Mouse (Mus musculus) hindbrain, embryonic 16.5 days (tissue): ENCODE results near the gene Rapgef4. TPM values are rescaled to one million over a fixed set of nuclear protein-coding genes. Genes with fewer than 3 reads are reported as not detected.

Source experiments
- ATAC-seq: fragments of 200-750 bp; cut with Nextera tagmentation; 2 replicates; pipeline ENCODE4 v1.8.0; 2017; ENCODE audit warnings: moderate TSS enrichment, moderate library complexity
- H3K27ac ChIP-seq: fragments of 300-500 bp; sonication (generic); 2 replicates; pipeline ENCODE4 v1.5.1; 2014; ENCODE audit warnings: low read depth, mild to moderate bottlenecking, control low read depth, low read length, moderate library complexity
- H3K27me3 ChIP-seq: fragments of 300-500 bp; sonication (generic); replicated peaks from 2 replicates; pipeline ENCODE4 v1.6.1; 2014; ENCODE audit warnings: low read length; ENCODE audit not compliant: control insufficient read depth, insufficient read depth
- H3K36me3 ChIP-seq: fragments of 300-500 bp; sonication (generic); 2 replicates; pipeline ENCODE4 v1.6.1; 2014; ENCODE audit warnings: mild to moderate bottlenecking, low read length, moderate library complexity, mixed read lengths; ENCODE audit not compliant: control insufficient read depth, insufficient read depth
- H3K4me1 ChIP-seq: fragments of 300-500 bp; sonication (generic); 2 replicates; pipeline ENCODE4 v1.6.1; 2014; ENCODE audit warnings: low read depth, low read length; ENCODE audit not compliant: control insufficient read depth, insufficient read depth
- H3K4me2 ChIP-seq: fragments of 300-500 bp; sonication (generic); 2 replicates; pipeline ENCODE4 v1.6.1; 2014; ENCODE audit warnings: mild to moderate bottlenecking, low read length, control low read depth, moderate library complexity
- H3K4me3 ChIP-seq: fragments of 300-500 bp; sonication (generic); 2 replicates; pipeline ENCODE4 v1.5.1; 2014; ENCODE audit warnings: mild to moderate bottlenecking, low read length, control low read depth, moderate library complexity
- H3K9ac ChIP-seq: fragments of 300-500 bp; sonication (generic); 2 replicates; pipeline ENCODE4 v1.6.1; 2014; ENCODE audit warnings: low read depth, mild to moderate bottlenecking, control low read depth, low read length, moderate library complexity
- H3K9me3 ChIP-seq: fragments of 300-500 bp; sonication (generic); 2 replicates; pipeline ENCODE4 v1.6.1; 2014; ENCODE audit warnings: mild to moderate bottlenecking, low read length, moderate library complexity; ENCODE audit not compliant: control insufficient read depth
- WGBS: fragments of 180-500 bp; shearing (Covaris S2); extraction: QIAGEN DNeasy Blood & Tissue Kit; methylation state at CpG from one replicate; pipeline ENCODE4 v1.1.7; 2014; 5-methylcytosine and 5-hydroxymethylcytosine counted together
- polyA plus RNA-seq: library from polyadenylated mRNA; unstranded; fragments of >200 nt; fragmentation: Nextera tagmentation; extraction: Ambion mirVana; gene quantifications from 2 replicates; pipeline ENCODE4 v1.2.1, GENCODE M21; 2015

The Rapgef4 gene
- polyA plus RNA-seq, 1 experiment from 2014 or later, result 41.3 TPM

DNA sequence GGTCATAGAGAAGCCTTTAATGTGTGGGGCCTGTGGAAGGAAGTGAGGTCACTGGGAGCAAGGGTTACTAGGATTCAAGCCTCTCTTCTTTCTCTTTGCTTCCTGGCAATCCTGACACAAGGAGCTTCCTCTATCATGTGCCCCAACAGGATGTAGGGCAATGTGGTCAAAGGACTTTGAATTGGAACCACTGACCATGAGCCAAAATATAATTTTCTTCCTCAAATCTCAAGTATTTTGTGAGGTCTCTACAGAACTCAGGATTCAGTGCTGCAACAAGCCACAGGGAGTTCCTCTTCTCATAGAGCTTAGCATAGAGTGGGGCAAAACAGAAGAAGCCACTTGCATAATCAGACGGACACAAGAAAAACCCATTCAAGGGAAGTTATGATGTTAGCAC lies 279.7 kb downstream of the Rapgef4 start:
- ATAC-seq, result no peak
- Histone ChIP-seq H3K9ac (no peak overlapping the region), H3K27me3 (no peaks in the 10 kb centered on the region), H3K27ac (no peak overlapping the region), H3K4me1 (no peaks in the 10 kb centered on the region), H3K36me3 (no peaks in the 10 kb centered on the region), H3K9me3 (no peaks in the 10 kb centered on the region), H3K4me2 (no peak overlapping the region), H3K4me3 (no peak overlapping the region)
- WGBS, result 87% methylated on average over 1 of the region's 1 CpGs

DNA sequence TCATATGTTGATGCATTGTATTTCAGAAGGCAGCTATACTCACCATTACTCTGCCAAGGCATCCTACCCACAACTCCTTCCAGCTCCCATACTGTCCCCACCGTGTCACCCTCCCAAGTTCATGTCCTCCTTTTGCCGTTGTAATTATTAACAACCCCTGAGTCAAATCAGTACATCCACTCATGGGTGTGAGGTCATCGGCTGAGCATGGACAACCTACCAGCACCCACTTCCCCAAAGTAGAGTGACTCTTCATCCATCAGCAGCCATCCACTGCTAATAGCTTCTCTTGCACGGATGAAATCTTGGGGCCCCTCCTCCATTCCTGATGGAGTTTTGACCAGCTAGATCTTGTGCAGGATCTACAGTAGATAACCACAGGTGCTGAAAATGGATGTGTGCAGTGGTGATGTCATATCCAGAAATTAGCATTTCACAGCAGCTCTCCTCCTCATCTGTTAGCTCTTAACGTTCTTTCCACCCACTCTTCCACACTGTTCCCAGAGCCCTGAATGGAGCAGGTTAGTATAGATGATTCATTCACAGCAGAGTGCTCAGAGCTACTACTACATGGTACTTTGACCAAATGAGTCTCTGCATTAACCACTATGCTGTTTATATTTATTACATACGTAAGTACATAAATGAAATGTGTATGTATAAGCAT lies 281.9 kb downstream of the Rapgef4 start:
- no peak overlapping the region for H3K4me2 ChIP-seq
- WGBS, result 93% methylated on average over 6 of the region's 6 CpGs
- ATAC-seq, result no peak

DNA sequence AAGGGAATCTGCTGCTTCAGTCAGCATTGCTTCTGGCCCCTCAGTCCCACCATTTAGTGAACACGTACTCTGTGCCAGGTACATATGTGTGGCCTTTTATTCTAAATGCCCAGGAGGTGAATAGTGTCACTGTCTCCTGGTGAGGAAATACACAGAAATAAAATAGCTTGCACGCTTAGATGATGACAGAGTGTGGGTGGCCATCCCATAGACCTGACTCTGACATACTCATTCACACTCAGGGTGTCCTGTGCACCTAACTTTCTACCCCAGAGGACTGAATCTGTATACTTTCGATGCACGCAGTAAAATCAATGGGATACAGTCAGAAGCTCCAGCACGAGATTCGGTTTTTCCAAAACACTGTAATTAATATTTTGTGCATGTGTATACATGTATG lies 286.4 kb downstream of the Rapgef4 start:
- no peak overlapping the region for H3K4me2 ChIP-seq
- H3K9me3 ChIP-seq, result no peaks in the 10 kb centered on the region
- no peak overlapping the region for H3K27ac ChIP-seq
- no peaks in the 10 kb centered on the region for H3K4me1 ChIP-seq
- no peak overlapping the region for H3K9ac ChIP-seq
- no peak for ATAC-seq
- H3K36me3 ChIP-seq, result no peaks in the 10 kb centered on the region
- H3K4me3 ChIP-seq, result no peak overlapping the region
- WGBS, result 93% methylated on average over 6 of the region's 6 CpGs
- H3K27me3 ChIP-seq, result no peaks in the 10 kb centered on the region

More for the DNA sequence above, 281.9 kb downstream of the Rapgef4 start:
- Histone ChIP-seq H3K9me3 (no peaks in the 10 kb centered on the region), H3K27ac (no peak overlapping the region), H3K9ac (no peak overlapping the region), H3K27me3 (no peaks in the 10 kb centered on the region), H3K4me3 (no peak overlapping the region), H3K36me3 (no peaks in the 10 kb centered on the region), H3K4me1 (no peaks in the 10 kb centered on the region)

DNA sequence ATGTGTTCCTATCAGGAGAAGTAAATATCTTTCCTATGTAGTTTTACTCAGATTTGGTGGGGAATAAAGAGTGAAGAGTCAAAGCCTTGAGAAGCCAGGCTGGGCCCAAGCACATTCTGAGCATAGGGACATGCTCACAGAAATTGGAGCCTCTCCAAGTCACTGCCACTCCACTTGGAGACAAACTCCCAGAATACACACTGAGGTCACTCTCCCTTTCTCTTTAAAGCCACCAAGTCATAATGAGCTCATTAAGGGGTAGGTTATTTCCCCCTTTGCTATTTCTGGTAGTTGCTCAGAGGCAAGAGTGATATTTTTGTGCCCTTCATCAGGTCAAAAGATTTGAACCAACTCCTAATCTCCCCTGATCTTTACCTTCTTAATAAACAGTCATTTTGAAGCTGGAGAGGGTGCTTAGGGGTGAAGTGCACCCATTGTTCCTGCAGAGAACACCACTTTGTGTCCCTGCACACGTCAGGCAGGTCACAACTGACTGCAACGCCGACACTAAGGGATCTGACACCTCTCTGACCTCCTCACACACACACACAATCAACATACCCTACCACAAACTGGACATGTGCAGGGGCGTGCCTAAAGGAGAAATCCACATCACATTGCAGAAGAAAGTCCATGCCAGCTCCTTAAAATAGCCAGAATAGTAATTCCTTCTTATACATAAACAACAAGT lies 288.8 kb downstream of the Rapgef4 start:
- no peak for ATAC-seq
- 79% methylated on average over 4 of the region's 4 CpGs for WGBS

GRCm38 (mm10) chr2:72278247-72278873 lies 297.3 kb downstream of the Rapgef4 start:
- WGBS, result 79% methylated on average over 4 of the region's 4 CpGs
- Histone ChIP-seq H3K9ac (no peak overlapping the region), H3K4me1 (no peaks in the 10 kb centered on the region), H3K36me3 (no peaks in the 10 kb centered on the region), H3K27me3 (no peaks in the 10 kb centered on the region), H3K27ac (no peak overlapping the region), H3K4me3 (no peak overlapping the region), H3K9me3 (no peaks in the 10 kb centered on the region), H3K4me2 (no peak overlapping the region)
- no peak for ATAC-seq

More for the DNA sequence above, 288.8 kb downstream of the Rapgef4 start:
- Histone ChIP-seq H3K27me3 (no peaks in the 10 kb centered on the region), H3K27ac (no peak overlapping the region), H3K9ac (no peak overlapping the region), H3K4me1 (no peaks in the 10 kb centered on the region), H3K4me3 (no peak overlapping the region), H3K4me2 (no peak overlapping the region), H3K36me3 (no peaks in the 10 kb centered on the region), H3K9me3 (no peaks in the 10 kb centered on the region)

DNA sequence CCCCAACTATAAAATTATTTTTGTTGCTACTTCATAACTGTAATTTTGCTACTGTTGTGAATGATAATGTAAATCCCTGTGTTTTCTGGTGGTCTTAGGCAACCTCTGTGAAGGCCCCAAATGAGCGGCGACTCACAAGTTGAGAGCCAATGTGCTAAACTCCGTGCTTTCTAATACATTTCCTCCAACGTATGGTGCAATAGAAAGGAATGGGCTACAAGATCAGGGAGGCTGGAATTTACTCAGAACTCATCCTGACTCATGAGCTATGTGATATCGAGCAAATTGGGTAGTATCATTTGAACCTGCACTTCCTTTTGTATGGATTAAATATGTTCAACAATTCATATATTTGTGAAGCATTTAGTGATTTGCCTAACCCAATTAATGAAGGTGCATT lies 299.5 kb downstream of the Rapgef4 start:
- no peak for ATAC-seq
- H3K9ac ChIP-seq, result no peak overlapping the region
- no peaks in the 10 kb centered on the region for H3K27me3 ChIP-seq
- no peaks in the 10 kb centered on the region; the same call in none of the 2 replicates for H3K4me1 ChIP-seq
- no peak overlapping the region for H3K27ac ChIP-seq
- no peak overlapping the region for H3K4me3 ChIP-seq
- no peak overlapping the region for H3K4me2 ChIP-seq
- H3K9me3 ChIP-seq, result no peaks in the 10 kb centered on the region
- H3K36me3 ChIP-seq, result no peaks in the 10 kb centered on the region
- 89% methylated on average over 5 of the region's 5 CpGs for WGBS

DNA sequence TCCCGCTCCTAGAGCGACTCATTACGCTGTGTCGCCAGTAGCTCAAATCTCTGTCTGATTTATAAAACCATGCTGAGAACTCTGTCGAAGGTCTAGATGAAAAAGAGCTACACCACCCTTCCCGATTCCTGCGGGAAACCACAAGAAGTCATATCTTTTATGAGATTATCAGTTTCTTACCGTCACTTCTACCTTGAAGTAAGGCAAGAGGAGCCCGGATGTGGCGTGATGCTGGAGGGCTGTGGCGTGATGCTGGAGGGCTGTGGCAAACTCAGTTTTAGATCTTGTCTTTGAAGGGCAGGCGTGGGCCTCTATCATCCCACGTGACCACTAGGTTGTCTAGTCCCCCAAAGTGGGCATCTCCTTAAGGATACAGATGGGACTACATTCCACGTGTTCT lies 300.9 kb downstream of the Rapgef4 start:
- Histone ChIP-seq H3K27ac (no peak overlapping the region), H3K36me3 (no peaks in the 10 kb centered on the region), H3K9ac (no peak overlapping the region), H3K27me3 (no peaks in the 10 kb centered on the region), H3K4me1 (peaks cover 2% of the 10 kb centered on the region), H3K9me3 (no peaks in the 10 kb centered on the region), H3K4me3 (no peak overlapping the region), H3K4me2 (no peak overlapping the region)
- ATAC-seq, result no peak
- 91% methylated on average over 14 of the region's 14 CpGs for WGBS

- Histone ChIP-seq H3K9ac (no peak overlapping the region), H3K4me3 (no peak overlapping the region), H3K36me3 (no peaks in the 10 kb centered on the region), H3K27ac (no peak overlapping the region), H3K9me3 (no peaks in the 10 kb centered on the region), H3K4me1 (peaks cover 2% of the 10 kb centered on the region), H3K27me3 (no peaks in the 10 kb centered on the region), H3K4me2 (no peak overlapping the region)
- 81% methylated on average over 4 of the region's 4 CpGs for WGBS
- no peak for ATAC-seq
Observed at GRCm38 (mm10) chr2:72282733-72283132, 301.7 kb downstream of the Rapgef4 start.

- no peak overlapping the region for H3K27ac ChIP-seq
- no peak overlapping the region for H3K4me3 ChIP-seq
- no peaks in the 10 kb centered on the region for H3K27me3 ChIP-seq
- no peak for ATAC-seq
- peaks cover 2% of the 10 kb centered on the region for H3K4me1 ChIP-seq
- WGBS, result 75% methylated on average over 7 of the region's 7 CpGs
- no peaks in the 10 kb centered on the region for H3K36me3 ChIP-seq
- H3K9me3 ChIP-seq, result no peaks in the 10 kb centered on the region
- H3K9ac ChIP-seq, result no peak overlapping the region
- H3K4me2 ChIP-seq, result no peak overlapping the region
Observed at GRCm38 (mm10) chr2:72284689-72285088, 303.6 kb downstream of the Rapgef4 start.
